10 mouse cellular contexts compared by ENCODE assay signal in genomic region chr3:38322426-38322825, GRCm38 (mm10).
A peak's percentile ranks its signal among the peaks of the same experiment; 100 is the strongest.
DNase-seq lines count a peak whose midpoint lies in the region.
"Had no signal": no experiment of that assay in that cellular context is flagged by ENCODE, and none has a peak within 500 bp of the region (broad histone marks: within the 10 kb centered on the region; RNA-seq: fewer than 3 reads in every experiment).

No protein-coding gene starts in this region.

- peak; percentile 20 for DNase-seq in embryo, embryonic 10 days (ENCODE audit: low spot score)
- DNase-seq in embryo, embryonic 9.5 days (ENCODE audit: extremely low spot score) = no peak
- peak; percentile 46 for DNase-seq in gastrocnemius, postnatal 10 days
- peak; percentile 31 for DNase-seq in kidney, adult 9 months
- peak; percentile 23 for DNase-seq in mesoderm, embryonic 11.5 days (ENCODE audit: low read depth, low spot score)
- no peak for DNase-seq in right cerebral cortex, postnatal 10 days (ENCODE audit: low spot score in 2 of 2)
- DNase-seq in cerebellum, adult 18-20 months = no peak
- DNase-seq in layer of hippocampus, postnatal 25 days (ENCODE audit: extremely low spot score in 1 of 2, low spot score in 1 of 2) = no peak
- DNase-seq: cerebellum, postnatal 14 days; thymus, postnatal 36 days had no signal

Comparison
In these comparisons a context has a peak if more than half of its experiments do, and no peak if none do; other contexts are left out.
1. DNase-seq: peak in embryo, embryonic 10 days (single experiment), gastrocnemius, postnatal 10 days (single experiment), kidney, adult 9 months (single experiment) and mesoderm, embryonic 11.5 days (single experiment); none in embryo, embryonic 9.5 days (single experiment), right cerebral cortex, postnatal 10 days (0 of 2), cerebellum, adult 18-20 months (0 of 2) and layer of hippocampus, postnatal 25 days (0 of 2).